Mouse (Mus musculus) E14TG2a.4 (cell line): ENCODE data around the gene Tbcb.
"Not testable (repeated sequence)": the region's sequence is repeated elsewhere in the genome, so short reads cannot be mapped to it uniquely, and the experiment has no call there.

Experiments
- CTCF ChIP-seq: conservative IDR thresholded peaks from 2 replicates; pipeline ENCODE4 v1.5.1; 2014; ENCODE audit warnings: low read length
- POU5F1 ChIP-seq: IDR thresholded peaks from 2 replicates; pipeline ENCODE4 v1.6.1; 2014; ENCODE audit warnings: low read length, borderline replicate concordance

DNA sequence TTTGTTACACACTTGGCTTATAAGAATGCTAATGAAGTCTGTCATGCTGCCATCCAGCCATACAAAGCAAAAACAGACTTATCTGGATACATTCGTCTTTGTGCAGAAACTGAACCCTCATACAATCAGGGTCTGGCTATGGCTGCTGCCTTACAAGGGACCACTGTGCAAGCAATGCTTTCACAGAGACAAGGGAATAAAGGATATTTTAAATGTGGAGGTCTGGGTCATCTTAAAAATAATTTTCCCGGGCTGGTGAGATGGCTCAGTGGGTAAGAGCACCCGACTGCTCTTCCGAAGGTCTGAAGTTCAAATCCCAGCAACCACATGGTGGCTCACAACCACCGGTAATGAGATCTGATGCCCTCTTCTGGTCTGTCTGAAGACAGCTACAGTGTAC lies 25.7 kb downstream of the Tbcb start:
- TF ChIP-seq CTCF, POU5F1: not testable (repeated sequence)
